Mouse (Mus musculus) ES-E14 (cell line): ENCODE measurements around the gene Rbp2. TPM values are rescaled to one million over a fixed set of nuclear protein-coding genes. Genes with fewer than 3 reads are reported as not detected.

Experiments
- DNase-seq: peaks from one replicate; pipeline ENCODE4 v3.0.0-alpha.2; 2013; ENCODE audit warnings: low read depth, low spot score
- H3K27ac ChIP-seq: 2 replicates; pipeline ENCODE4 v1.5.1; 2012; ENCODE audit warnings: low read depth, mild to moderate bottlenecking, low read length, moderate library complexity, mixed read lengths; ENCODE audit not compliant: poor library complexity, insufficient read depth, severe bottlenecking
- H3K36me3 ChIP-seq: 2 replicates; pipeline ENCODE4 v1.6.1; 2012; ENCODE audit warnings: mild to moderate bottlenecking, low read length, moderate library complexity, mixed read lengths; ENCODE audit not compliant: control insufficient read depth, poor library complexity, insufficient read depth, severe bottlenecking
- H3K4me1 ChIP-seq, 2 experiments: fragments of 150-350 bp in 1 of 2; sonication (generic) in 1 of 2; 2 replicates each; pipeline ENCODE4 v1.6.1; 2012; ENCODE audit warnings: low read length in 2 of 2, mild to moderate bottlenecking in 1 of 2, mixed read lengths in 1 of 2; ENCODE audit not compliant: control insufficient read depth in 2 of 2, insufficient read depth in 2 of 2, poor library complexity in 1 of 2
- H3K4me3 ChIP-seq, 2 experiments: fragments of 150-350 bp in 1 of 2; sonication (generic) in 1 of 2; 2 replicates each; pipeline ENCODE4 v1.5.1; 2012; ENCODE audit warnings: low read length in 2 of 2, low read depth in 1 of 2, mild to moderate bottlenecking in 1 of 2, mixed read lengths in 1 of 2; ENCODE audit not compliant: insufficient read depth in 1 of 2, poor library complexity in 1 of 2, severe bottlenecking in 1 of 2
- H3K9ac ChIP-seq: 2 replicates; pipeline ENCODE4 v1.6.1; 2012; ENCODE audit warnings: low read depth, mild to moderate bottlenecking, low read length, mixed read lengths; ENCODE audit not compliant: poor library complexity, insufficient read depth, severe bottlenecking
- H3K9me3 ChIP-seq: fragments of 150-350 bp; sonication (generic); 2 replicates; pipeline ENCODE4 v1.6.1; 2012; ENCODE audit warnings: low read depth, mild to moderate bottlenecking, low read length; ENCODE audit not compliant: control insufficient read depth, insufficient read depth
- CHD2 ChIP-seq: IDR thresholded peaks from 2 replicates; pipeline ENCODE4 v1.6.1; 2014; ENCODE audit warnings: mild to moderate bottlenecking, low read depth, low read length, inconsistent platforms
- HCFC1 ChIP-seq: IDR thresholded peaks from 2 replicates; pipeline ENCODE4 v1.6.1; 2012; ENCODE audit warnings: low read length, inconsistent platforms, borderline replicate concordance; ENCODE audit not compliant: insufficient read depth
- MAFK ChIP-seq: IDR thresholded peaks from 2 replicates; pipeline ENCODE4 v1.6.1; 2014; ENCODE audit warnings: mild to moderate bottlenecking, low read depth, low read length, inconsistent platforms; ENCODE audit not compliant: insufficient read depth
- ZC3H11A ChIP-seq: IDR thresholded peaks from 2 replicates; pipeline ENCODE4 v1.6.1; 2012; ENCODE audit warnings: low read depth, mild to moderate bottlenecking, inconsistent platforms, low read length, borderline replicate concordance
- ZNF384 ChIP-seq: IDR thresholded peaks from 2 replicates; pipeline ENCODE4 v1.6.1; 2012; ENCODE audit warnings: low read depth, low read length, inconsistent platforms
- in situ Hi-C, 2 experiments: fragments of 600-800 bp; cut with MboI; formaldehyde crosslinking; loops; one replicate each; pipeline ENCODE4 v1.15.1; 2025; ENCODE audit warnings: low sequenced_read_pairs in 2 of 2, inconsistent platforms in 1 of 2; ENCODE audit not compliant: unreplicated experiment in 2 of 2
- total RNA-seq: library from RNA; depleted of rRNA; stranded (reverse); fragments of 300-350 nt; gene quantifications from 2 replicates; pipeline ENCODE4 v1.2.3, GENCODE M21; 2012

Rbp2 gene
- total RNA-seq, 1 experiment, result not detected

DNA sequence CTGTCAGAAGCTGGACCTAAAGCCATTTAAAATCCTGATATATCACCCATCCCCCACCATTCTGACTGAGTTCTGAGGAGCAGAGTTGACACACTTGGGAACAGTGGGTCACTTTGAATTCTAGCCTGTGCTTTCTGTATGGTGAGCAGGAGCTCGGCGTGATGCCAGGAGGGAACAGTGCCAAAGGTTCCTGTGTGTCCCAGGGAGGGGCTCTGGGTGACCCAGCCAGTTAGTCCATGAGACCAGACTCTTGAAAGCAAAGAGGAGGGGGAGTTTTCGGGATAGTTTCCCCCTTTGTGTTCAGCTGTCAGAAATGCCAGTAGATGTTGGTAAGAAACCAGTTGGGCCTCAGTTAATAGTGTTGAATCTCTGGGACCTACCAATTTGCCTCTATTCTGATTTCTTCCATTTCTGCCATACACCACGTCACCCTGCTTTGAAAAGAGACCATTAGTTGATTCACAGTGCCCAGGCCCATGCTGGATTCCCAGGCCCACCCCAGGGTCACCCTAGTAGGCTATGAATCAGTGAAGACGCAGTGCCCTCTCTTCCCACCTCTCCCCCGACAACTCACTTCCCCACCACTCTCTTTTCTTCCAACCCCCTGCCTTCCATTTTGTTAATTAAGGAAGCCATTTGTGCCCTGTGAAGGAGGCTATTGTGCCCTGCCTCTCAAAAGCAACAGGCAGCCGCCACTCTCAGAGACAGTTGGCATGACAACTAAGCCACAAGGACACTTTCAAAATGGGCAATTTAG, 39.0 kb downstream of the Rbp2 start:
- no peak for TF ChIP-seq MAFK
- TF ChIP-seq ZNF384, result no peak
- no peak for TF ChIP-seq CHD2
- no peak for TF ChIP-seq ZC3H11A
- no peak for TF ChIP-seq HCFC1
- Histone ChIP-seq H3K4me3 (no peak overlapping the region), H3K27ac (no peak overlapping the region), H3K9ac (no peak overlapping the region), H3K36me3 (no peaks in the 10 kb centered on the region), H3K9me3 (no peaks in the 10 kb centered on the region), H3K4me1 (no peaks in the 10 kb centered on the region)
- in situ Hi-C loops, result no loop called here
- DNase-seq, result no peak

DNA sequence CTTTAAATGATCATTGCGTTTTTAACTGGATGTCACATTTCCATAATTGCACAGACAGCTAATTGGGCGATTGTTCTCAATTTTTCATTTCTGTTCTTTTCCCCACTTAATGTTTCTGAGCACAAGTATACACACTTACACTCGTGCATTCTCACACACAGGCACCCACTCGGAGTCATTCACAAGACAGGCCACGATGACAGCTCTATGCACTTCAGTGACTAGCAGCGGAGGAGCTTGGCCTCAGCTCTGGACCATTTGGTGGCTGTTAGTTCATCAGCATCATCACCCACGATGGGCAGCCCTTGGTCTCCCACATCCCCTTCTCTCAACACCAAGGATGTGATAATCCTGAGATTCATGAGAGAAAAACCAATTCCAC, 39.6 kb downstream of the Rbp2 start:
- in situ Hi-C loops, result no loop called here
- no peak for DNase-seq
- Histone ChIP-seq H3K4me1 (no peaks in the 10 kb centered on the region), H3K9ac (no peak overlapping the region), H3K27ac (no peak overlapping the region), H3K9me3 (no peaks in the 10 kb centered on the region), H3K4me3 (no peak overlapping the region), H3K36me3 (no peaks in the 10 kb centered on the region)
- TF ChIP-seq ZNF384, result no peak
- TF ChIP-seq MAFK, result no peak
- no peak for TF ChIP-seq ZC3H11A
- TF ChIP-seq CHD2, result no peak
- TF ChIP-seq HCFC1, result no peak

DNA sequence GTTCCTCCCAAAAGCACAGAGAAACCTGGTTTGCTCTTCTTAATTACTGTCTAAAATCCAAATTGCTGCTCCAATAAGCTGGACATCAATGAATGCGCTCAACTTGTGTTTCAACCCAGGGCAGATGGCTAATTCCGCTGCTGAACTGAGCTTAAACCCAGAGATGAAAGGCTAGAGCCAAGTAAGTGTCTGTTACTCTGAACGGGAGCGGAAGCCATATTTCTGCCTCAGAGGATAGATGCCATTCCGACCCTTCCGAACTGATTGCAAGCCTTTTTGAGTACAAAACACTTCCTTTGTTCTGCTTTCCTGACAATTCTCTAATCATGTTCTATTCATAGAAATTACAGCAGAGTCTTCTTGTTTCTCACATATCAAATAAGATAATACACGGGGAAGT, 41.3 kb downstream of the Rbp2 start:
- no peaks in the 10 kb centered on the region for H3K9me3 ChIP-seq
- H3K27ac ChIP-seq, result no peak overlapping the region
- no peak overlapping the region for H3K9ac ChIP-seq
- in situ Hi-C loops, result no loop called here
- DNase-seq, result no peak
- H3K4me3 ChIP-seq, result no peak overlapping the region
- no peaks in the 10 kb centered on the region for H3K4me1 ChIP-seq
- H3K36me3 ChIP-seq, result no peaks in the 10 kb centered on the region
- TF ChIP-seq ZC3H11A (no peak), CHD2 (no peak)

DNA sequence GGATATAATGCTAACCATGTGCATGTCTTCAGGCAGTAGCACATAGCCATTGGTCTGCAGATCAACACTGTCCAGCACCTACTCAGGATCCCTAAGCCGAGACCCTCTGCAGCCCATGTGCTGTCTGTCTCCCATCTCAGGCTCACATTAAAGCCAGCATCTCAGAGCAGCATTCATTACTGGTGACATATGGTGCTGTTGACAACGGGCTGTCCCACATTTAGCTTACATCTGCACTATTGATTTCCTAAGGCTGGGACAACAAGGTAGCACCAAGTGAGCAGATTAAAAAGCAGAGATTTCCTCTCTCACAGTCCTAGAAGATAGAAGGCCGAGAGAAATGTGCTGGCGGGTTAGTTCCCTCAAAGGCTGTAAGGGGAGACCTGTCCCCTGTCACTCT, 43.9 kb downstream of the Rbp2 start:
- H3K4me3 ChIP-seq, result no peak overlapping the region

DNA sequence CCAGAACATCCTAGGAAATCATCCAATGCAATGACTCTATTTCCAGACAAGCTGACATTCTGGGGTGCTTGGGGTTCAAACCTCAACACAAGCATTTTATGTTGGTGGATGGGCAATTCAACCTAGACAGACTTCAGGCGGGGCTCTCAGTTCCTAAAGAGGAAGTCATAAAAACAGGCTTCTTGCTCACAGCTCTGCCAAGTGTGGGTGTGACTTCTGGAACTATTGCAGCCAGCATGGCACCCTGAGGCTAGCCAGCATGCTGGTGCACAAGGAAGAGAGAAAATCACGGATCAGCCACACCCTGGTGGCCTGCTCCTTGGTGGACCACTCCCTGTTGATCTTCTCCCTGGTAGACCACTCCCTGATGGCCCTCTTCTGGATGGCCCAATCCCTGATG, 45.1 kb downstream of the Rbp2 start:
- H3K27ac ChIP-seq, result no peak overlapping the region
- in situ Hi-C loops, result loop anchor here in 1 of 2 experiments (10.0 kb wide), 1 partner anchor 106 kb away; the partner anchor contains the start of gene Rbp1
- no peak for TF ChIP-seq MAFK
- no peak for TF ChIP-seq CHD2
- no peak for TF ChIP-seq ZNF384
- TF ChIP-seq ZC3H11A, result no peak
- TF ChIP-seq HCFC1, result no peak
- no peak overlapping the region for H3K9ac ChIP-seq
- H3K4me3 ChIP-seq, result no peak overlapping the region
- H3K9me3 ChIP-seq, result no peaks in the 10 kb centered on the region
- no peaks in the 10 kb centered on the region for H3K4me1 ChIP-seq
- H3K36me3 ChIP-seq, result no peaks in the 10 kb centered on the region
- no peak for DNase-seq

More for the DNA sequence above, 43.9 kb downstream of the Rbp2 start:
- no peaks in the 10 kb centered on the region for H3K9me3 ChIP-seq
- no peak overlapping the region for H3K27ac ChIP-seq
- no peaks in the 10 kb centered on the region for H3K36me3 ChIP-seq
- TF ChIP-seq CHD2, result no peak
- no peak for TF ChIP-seq HCFC1
- TF ChIP-seq ZNF384, result no peak
- TF ChIP-seq ZC3H11A, result no peak
- TF ChIP-seq MAFK, result no peak
- no peak overlapping the region for H3K9ac ChIP-seq
- no peaks in the 10 kb centered on the region for H3K4me1 ChIP-seq
- in situ Hi-C loops, result loop anchor here in 1 of 2 experiments (10.0 kb wide), 1 partner anchor 105 kb away; the partner anchor contains the start of gene Rbp1
- DNase-seq, result no peak
